Mouse (Mus musculus) hindbrain, embryonic 10.5 days (tissue): ENCODE measurements at regions not wholly inside any gene's neighbourhood (a gene's known extent, or its start where the extent isn't known, plus 50 kb on each side); places are given as distances from the start of the nearest gene placed in this dataset.

ENCODE experiments used
- DNase-seq: peaks from one replicate; pipeline ENCODE4 v3.0.0-alpha.2; 2017; ENCODE audit warnings: low spot score
- H3K27ac ChIP-seq: fragments of 300-500 bp; sonication (generic); 2 replicates; pipeline ENCODE4 v1.5.1; 2016; ENCODE audit warnings: mild to moderate bottlenecking, moderate library complexity
- H3K27me3 ChIP-seq: fragments of 300-500 bp; sonication (generic); 2 replicates; pipeline ENCODE4 v1.6.1; 2016; ENCODE audit warnings: mild to moderate bottlenecking; ENCODE audit not compliant: poor library complexity, insufficient read depth, severe bottlenecking
- H3K36me3 ChIP-seq: fragments of 300-500 bp; sonication (generic); 2 replicates; pipeline ENCODE4 v1.6.1; 2016; ENCODE audit warnings: mild to moderate bottlenecking, moderate library complexity
- H3K4me1 ChIP-seq: fragments of 300-500 bp; sonication (generic); replicated peaks from 2 replicates; pipeline ENCODE4 v1.6.1; 2016; ENCODE audit warnings: mild to moderate bottlenecking
- H3K4me3 ChIP-seq: fragments of 300-500 bp; sonication (generic); 2 replicates; pipeline ENCODE4 v1.5.1; 2016; ENCODE audit warnings: mild to moderate bottlenecking, moderate library complexity
- H3K9me3 ChIP-seq: fragments of 300-500 bp; sonication (generic); 2 replicates; pipeline ENCODE4 v1.6.1; 2016; ENCODE audit warnings: mild to moderate bottlenecking, moderate library complexity
- WGBS: fragments of 180-500 bp; shearing (Covaris S2); methylation state at CpG from one replicate; pipeline ENCODE4 v1.1.7; 2016; 5-methylcytosine and 5-hydroxymethylcytosine counted together

GRCm38 (mm10) chr1:94642296-94642695 is 589.9 kb upstream of the Pdcd1 start:
- Histone ChIP-seq H3K4me1 (no peaks in the 10 kb centered on the region), H3K27me3 (no peaks in the 10 kb centered on the region), H3K36me3 (no peaks in the 10 kb centered on the region), H3K9me3 (no peaks in the 10 kb centered on the region), H3K27ac (no peak overlapping the region), H3K4me3 (no peak overlapping the region)
- WGBS: 94% methylated on average over 1 of the region's 1 CpGs
- no peak for DNase-seq

DNA sequence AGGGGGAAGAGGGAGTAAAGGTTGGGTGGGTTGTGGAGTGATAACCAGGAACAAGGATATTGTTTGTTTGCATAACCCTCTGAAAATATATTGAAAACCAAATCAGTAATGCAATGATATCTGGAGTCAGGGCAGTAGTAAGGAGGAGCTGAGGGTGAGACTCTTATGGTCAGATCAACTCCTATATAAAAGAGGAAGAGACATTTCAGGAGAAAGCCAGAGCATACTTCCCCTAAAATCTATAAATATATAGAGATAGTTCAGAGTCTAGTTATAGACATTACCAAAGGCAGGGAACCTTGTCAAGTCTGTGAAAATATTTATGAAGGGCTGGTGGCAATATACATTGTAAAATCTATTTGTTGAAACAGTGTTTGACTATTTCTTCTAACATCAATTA is 605.9 kb upstream of the Pdcd1 start:
- Histone ChIP-seq H3K27me3 (no peaks in the 10 kb centered on the region), H3K36me3 (no peaks in the 10 kb centered on the region), H3K4me1 (no peaks in the 10 kb centered on the region), H3K9me3 (no peaks in the 10 kb centered on the region), H3K4me3 (no peak overlapping the region), H3K27ac (no peak overlapping the region)
- no peak for DNase-seq

DNA sequence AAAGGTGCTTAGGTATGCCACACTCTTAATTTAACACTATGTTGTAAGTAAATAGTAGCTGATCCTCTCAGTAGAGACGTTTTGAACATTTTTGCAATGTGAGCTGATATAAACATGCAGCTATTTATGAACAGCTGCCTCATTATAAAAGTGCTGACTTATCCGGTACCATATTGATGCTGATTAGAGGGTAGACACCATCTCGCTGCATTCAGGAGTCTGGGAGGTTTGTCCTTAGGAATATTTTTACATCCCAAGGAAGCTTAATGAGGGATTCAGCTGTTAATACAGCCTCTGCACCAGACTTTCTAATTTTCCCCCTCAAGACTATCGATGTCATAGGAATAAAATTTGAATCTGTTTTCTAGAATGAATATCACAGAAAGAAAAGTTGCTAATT is 619.3 kb upstream of the Pdcd1 start:
- H3K4me1 ChIP-seq: no peaks in the 10 kb centered on the region
- no peak for DNase-seq

GRCm38 (mm10) chr1:94700517-94700916 is 612.9 kb upstream of the Fam174a start:
- DNase-seq: no peak
- WGBS: 71% methylated on average over 1 of the region's 1 CpGs
- H3K4me3 ChIP-seq: no peak overlapping the region
- no peaks in the 10 kb centered on the region for H3K4me1 ChIP-seq
- no peaks in the 10 kb centered on the region for H3K36me3 ChIP-seq
- no peak overlapping the region for H3K27ac ChIP-seq
- no peaks in the 10 kb centered on the region for H3K9me3 ChIP-seq
- H3K27me3 ChIP-seq: no peaks in the 10 kb centered on the region

More for the DNA sequence above, 619.3 kb upstream of the Pdcd1 start:
- Histone ChIP-seq H3K27ac (no peak overlapping the region), H3K36me3 (no peaks in the 10 kb centered on the region), H3K9me3 (no peaks in the 10 kb centered on the region), H3K4me3 (no peak overlapping the region), H3K27me3 (no peaks in the 10 kb centered on the region)
- 84% methylated on average over 4 of the region's 4 CpGs for WGBS

DNA sequence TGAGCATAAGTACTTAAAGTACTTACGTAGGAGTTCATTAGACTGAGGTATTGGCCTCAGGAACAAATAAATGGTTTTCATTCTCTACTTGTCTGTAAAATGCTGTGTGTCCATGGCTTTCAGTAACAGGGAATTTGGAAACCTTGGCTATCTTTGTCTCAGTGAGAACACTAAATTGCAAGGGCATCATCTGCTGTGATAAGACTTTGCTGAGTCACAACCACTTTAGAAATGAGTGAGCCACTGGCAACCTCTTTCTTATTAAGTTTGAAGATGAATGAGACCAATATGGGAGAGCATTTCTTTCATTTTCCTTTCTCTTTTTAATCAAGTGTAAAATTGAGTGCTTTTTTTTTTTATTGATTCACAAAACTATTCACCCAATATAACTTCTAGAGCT is 611.7 kb upstream of the Fam174a start:
- 91% methylated on average over 1 of the region's 1 CpGs for WGBS
- Histone ChIP-seq H3K9me3 (no peaks in the 10 kb centered on the region), H3K27ac (no peak overlapping the region), H3K27me3 (no peaks in the 10 kb centered on the region), H3K4me1 (no peaks in the 10 kb centered on the region), H3K36me3 (no peaks in the 10 kb centered on the region), H3K4me3 (no peak overlapping the region)
- no peak for DNase-seq

DNA sequence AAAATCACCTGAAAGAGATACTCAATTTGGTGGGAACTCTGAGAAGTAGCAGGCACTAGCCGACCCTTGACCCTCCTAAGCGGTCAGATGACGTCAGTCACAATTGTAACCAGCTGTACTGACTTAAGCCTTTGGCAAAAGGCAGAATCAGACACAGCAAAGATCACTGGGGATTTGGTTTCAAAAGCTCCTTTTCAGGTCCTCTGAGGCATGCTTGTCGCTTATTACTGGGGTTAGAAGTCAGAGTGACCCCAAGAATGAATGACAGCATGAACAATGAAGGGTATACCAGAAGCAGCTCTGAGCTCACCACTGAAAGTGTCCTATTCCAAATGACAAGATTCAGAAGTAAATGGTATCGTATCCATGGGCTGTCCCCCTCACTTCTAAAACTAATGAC is 600.6 kb upstream of the Fam174a start:
- Histone ChIP-seq H3K4me3 (no peak overlapping the region), H3K27me3 (no peaks in the 10 kb centered on the region), H3K36me3 (no peaks in the 10 kb centered on the region), H3K4me1 (peaks cover 38% of the 10 kb centered on the region), H3K9me3 (no peaks in the 10 kb centered on the region), H3K27ac (no peak overlapping the region; the same call in 1 of the 2 replicates)
- DNase-seq: peak; percentile 68
- whole genome bisulfite sequencing: 6% methylated on average over 5 of the region's 5 CpGs

GRCm38 (mm10) chr1:94717699-94718098 is 595.7 kb upstream of the Fam174a start:
- H3K27ac ChIP-seq: no peak overlapping the region
- H3K4me1 ChIP-seq: peaks cover 18% of the 10 kb centered on the region
- no peak overlapping the region for H3K4me3 ChIP-seq
- DNase-seq: no peak
- H3K27me3 ChIP-seq: no peaks in the 10 kb centered on the region
- H3K36me3 ChIP-seq: no peaks in the 10 kb centered on the region
- H3K9me3 ChIP-seq: no peaks in the 10 kb centered on the region
- WGBS: 83% methylated on average over 2 of the region's 2 CpGs

DNA sequence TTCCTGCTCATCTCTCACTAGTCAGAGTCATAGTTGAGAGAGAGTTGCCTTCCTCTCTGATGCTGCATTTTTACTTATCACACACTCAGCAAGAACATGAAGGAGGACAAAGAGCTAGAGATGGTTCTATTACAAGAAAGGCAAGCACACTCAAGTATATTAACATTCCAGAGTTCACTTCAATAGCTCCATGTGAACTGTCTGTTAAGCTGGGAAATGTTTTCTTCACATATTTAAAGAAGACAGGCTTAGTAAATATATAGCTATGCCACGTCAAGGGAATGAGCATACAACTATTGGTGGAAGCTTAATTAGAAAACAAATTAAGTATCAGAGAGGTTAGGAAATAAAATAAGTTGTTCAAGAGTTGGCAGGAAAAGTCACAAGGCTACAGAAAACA is 559.9 kb upstream of the Fam174a start:
- Histone ChIP-seq H3K4me1 (no peaks in the 10 kb centered on the region), H3K9me3 (no peaks in the 10 kb centered on the region)
- 72% methylated on average over 1 of the region's 1 CpGs for WGBS

GRCm38 (mm10) chr1:94789019-94789585 is 524.3 kb upstream of the Fam174a start:
- DNase-seq: no peak
- H3K4me3 ChIP-seq: no peak overlapping the region
- H3K27ac ChIP-seq: no peak overlapping the region
- no peaks in the 10 kb centered on the region for H3K9me3 ChIP-seq
- peaks cover 3% of the 10 kb centered on the region; the same call in 1 of the 2 replicates for H3K4me1 ChIP-seq
- no peaks in the 10 kb centered on the region for H3K36me3 ChIP-seq
- H3K27me3 ChIP-seq: no peaks in the 10 kb centered on the region
- 61% methylated on average over 2 of the region's 2 CpGs for WGBS

More for the DNA sequence above, 559.9 kb upstream of the Fam174a start:
- no peak overlapping the region for H3K27ac ChIP-seq
- H3K4me3 ChIP-seq: no peak overlapping the region
- H3K36me3 ChIP-seq: no peaks in the 10 kb centered on the region
- DNase-seq: no peak
- no peaks in the 10 kb centered on the region for H3K27me3 ChIP-seq

- H3K36me3 ChIP-seq: no peaks in the 10 kb centered on the region
- peaks cover 3% of the 10 kb centered on the region; the same call in 1 of the 2 replicates for H3K4me1 ChIP-seq
- H3K27ac ChIP-seq: no peak overlapping the region
- no peaks in the 10 kb centered on the region for H3K9me3 ChIP-seq
- 43% methylated on average over 7 of the region's 7 CpGs for WGBS
- DNase-seq: no peak
- H3K4me3 ChIP-seq: no peak overlapping the region
- H3K27me3 ChIP-seq: no peaks in the 10 kb centered on the region
These were observed 522.8 kb upstream of the Fam174a start for GRCm38 (mm10) chr1:94790604-94791003.

- Histone ChIP-seq H3K9me3 (no peaks in the 10 kb centered on the region), H3K36me3 (no peaks in the 10 kb centered on the region), H3K4me3 (no peak overlapping the region), H3K27me3 (no peaks in the 10 kb centered on the region), H3K4me1 (peaks cover 7% of the 10 kb centered on the region), H3K27ac (no peak overlapping the region)
- WGBS: 60% methylated on average over 6 of the region's 6 CpGs
- DNase-seq: no peak
These were observed 522.4 kb upstream of the Fam174a start for GRCm38 (mm10) chr1:94791052-94791451.

DNA sequence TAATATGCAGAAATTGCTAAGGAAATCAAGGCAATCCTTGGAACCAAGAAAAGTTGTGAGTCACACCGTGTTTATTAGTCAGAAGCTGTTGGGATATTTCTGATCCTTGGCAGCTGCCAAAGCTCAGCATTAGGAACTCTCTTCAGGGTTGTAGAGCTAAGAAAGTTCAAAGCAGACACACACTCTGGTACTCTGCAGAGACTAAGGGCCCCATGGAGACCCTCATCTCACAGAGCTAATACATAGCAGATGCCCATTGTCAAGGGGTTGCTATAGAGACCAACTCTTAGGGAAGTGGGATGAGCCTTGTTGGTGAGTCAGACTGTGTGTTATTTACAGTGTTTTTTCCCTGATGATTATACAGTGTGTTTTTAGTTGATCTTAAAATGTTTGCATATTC is 517.4 kb upstream of the Fam174a start:
- DNase-seq: peak; percentile 17
- WGBS: 57% methylated on average over 1 of the region's 1 CpGs
- no peak overlapping the region for H3K4me3 ChIP-seq

GRCm38 (mm10) chr1:94803722-94804121 is 509.7 kb upstream of the Fam174a start:
- no peak for DNase-seq
- Histone ChIP-seq H3K9me3 (no peaks in the 10 kb centered on the region), H3K4me3 (no peak overlapping the region), H3K27ac (no peak overlapping the region), H3K36me3 (no peaks in the 10 kb centered on the region), H3K27me3 (no peaks in the 10 kb centered on the region), H3K4me1 (no peaks in the 10 kb centered on the region)

More for the DNA sequence above, 517.4 kb upstream of the Fam174a start:
- Histone ChIP-seq H3K9me3 (no peaks in the 10 kb centered on the region), H3K27me3 (no peaks in the 10 kb centered on the region), H3K36me3 (no peaks in the 10 kb centered on the region), H3K27ac (no peak overlapping the region), H3K4me1 (peaks cover 5% of the 10 kb centered on the region; the same call in 1 of the 2 replicates)

- no peak overlapping the region for H3K27ac ChIP-seq
- no peak for DNase-seq
- H3K27me3 ChIP-seq: no peaks in the 10 kb centered on the region
- H3K36me3 ChIP-seq: no peaks in the 10 kb centered on the region
- no peaks in the 10 kb centered on the region for H3K4me1 ChIP-seq
- 75% methylated on average over 1 of the region's 1 CpGs for WGBS
- H3K9me3 ChIP-seq: no peaks in the 10 kb centered on the region
- no peak overlapping the region for H3K4me3 ChIP-seq
These were observed 508.5 kb upstream of the Fam174a start for GRCm38 (mm10) chr1:94804877-94805276.
